Mouse (Mus musculus) heart, adult 2 months (tissue): ENCODE data around the gene Osr1. TPM values are rescaled to one million over a fixed set of nuclear protein-coding genes. Genes with fewer than 3 reads are reported as not detected.

Experiments
- DNase-seq, 2 experiments: peaks; one replicate each; pipeline ENCODE4 v3.0.0; 2021
- H3K27ac ChIP-seq: fragments of 200-600 bp; 2 replicates; pipeline ENCODE4 v1.8.1; 2022
- H3K27me3 ChIP-seq: fragments of 200-500 bp; 2 replicates; pipeline ENCODE4 v1.6.1; 2012; ENCODE audit warnings: mild to moderate bottlenecking, low read length, inconsistent platforms, mixed read lengths; ENCODE audit not compliant: control insufficient read depth, insufficient read depth
- H3K36me3 ChIP-seq: fragments of 200-500 bp; 2 replicates; pipeline ENCODE4 v1.6.1; 2012; ENCODE audit warnings: low read length, inconsistent platforms; ENCODE audit not compliant: control insufficient read depth, insufficient read depth
- H3K4me1 ChIP-seq: fragments of 200-500 bp; 2 replicates; pipeline ENCODE4 v1.6.1; 2011; ENCODE audit warnings: low read length; ENCODE audit not compliant: control insufficient read depth, insufficient read depth
- H3K4me3 ChIP-seq: fragments of 200-600 bp; 2 replicates; pipeline ENCODE4 v1.8.1; 2022
- H3K79me2 ChIP-seq: fragments of 200-500 bp; replicated peaks from 2 replicates; pipeline ENCODE4 v1.6.1; 2012; ENCODE audit warnings: mild to moderate bottlenecking, inconsistent platforms, low read length, moderate library complexity, mixed read lengths; ENCODE audit not compliant: control insufficient read depth, insufficient read depth
- H3K9ac ChIP-seq: fragments of 200-500 bp; 2 replicates; pipeline ENCODE4 v1.6.1; 2012; ENCODE audit warnings: low read depth, mild to moderate bottlenecking, control low read depth, inconsistent platforms, low read length, mixed read lengths
- CTCF ChIP-seq: fragments of 200-600 bp; IDR thresholded peaks from 2 replicates; pipeline ENCODE4 v1.8.1; 2022; ENCODE audit warnings: antibody characterized with exemption, mild to moderate bottlenecking, moderate library complexity
- EP300 ChIP-seq: fragments of 200-500 bp; IDR thresholded peaks from 2 replicates; pipeline ENCODE4 v1.6.1; 2011; ENCODE audit warnings: low read depth, low read length, control low read depth; ENCODE audit not compliant: insufficient read depth
- POLR2A ChIP-seq: fragments of 200-500 bp; IDR thresholded peaks from 2 replicates; pipeline ENCODE4 v1.6.1; 2011; ENCODE audit warnings: mild to moderate bottlenecking, low read depth, low read length, control low read depth; ENCODE audit not compliant: insufficient read depth
- WGBS: fragments of 180-500 bp; shearing (Covaris S2); methylation state at CpG from one replicate; pipeline ENCODE4 v1.1.7; 2018; 5-methylcytosine and 5-hydroxymethylcytosine counted together
- intact Hi-C: fragments of 180-260 bp; cut with DNase I; formaldehyde crosslinking; loops from one replicate; pipeline ENCODE4 v1.15.1; 2025
- polyA plus RNA-seq: library from polyadenylated mRNA; depleted of rRNA; stranded (reverse); fragments of >200 nt; gene quantifications from 2 replicates; pipeline ENCODE4 v1.2.3, GENCODE M21; 2012
- total RNA-seq, 2 experiments: library from RNA; stranded (reverse); gene quantifications; 2 replicates each; pipeline ENCODE4 v1.2.3; 2021

Osr1 gene
- total and polyA plus RNA-seq, 3 experiments, result 3.7 to 15.2 (median 4.0) TPM

DNA sequence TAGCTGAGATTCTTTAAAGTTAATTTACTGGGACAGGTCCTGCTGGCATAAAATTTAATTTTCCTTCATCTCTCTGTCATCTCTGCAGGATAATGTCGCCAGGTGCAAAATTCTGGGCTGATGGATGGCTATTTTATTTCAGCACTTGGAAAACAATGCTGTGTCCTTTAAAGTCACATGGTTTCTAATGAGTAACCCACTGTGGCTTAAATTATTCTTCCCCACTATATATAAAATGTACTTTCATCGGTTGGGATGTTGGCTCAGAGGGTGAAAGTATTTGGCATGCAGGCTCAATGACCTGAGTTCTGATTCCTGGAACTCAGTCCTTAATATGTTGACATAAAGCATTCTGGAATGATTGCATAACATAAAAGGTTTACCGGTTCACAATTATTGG is 21.2 kb downstream of the Osr1 start:
- H3K27ac ChIP-seq, result no peak overlapping the region
- DNase-seq, result no peak
- H3K36me3 ChIP-seq, result no peaks in the 10 kb centered on the region
- no peaks in the 10 kb centered on the region for H3K27me3 ChIP-seq
- no peak for TF ChIP-seq EP300
- no peak for TF ChIP-seq CTCF
- TF ChIP-seq POLR2A, result no peak
- H3K4me1 ChIP-seq, result no peaks in the 10 kb centered on the region
- H3K79me2 ChIP-seq, result no peaks in the 10 kb centered on the region
- intact Hi-C loops, result no loop called here
- 67% methylated on average over 3 of the region's 3 CpGs for WGBS
- no peak overlapping the region for H3K9ac ChIP-seq
- H3K4me3 ChIP-seq, result no peak overlapping the region

DNA sequence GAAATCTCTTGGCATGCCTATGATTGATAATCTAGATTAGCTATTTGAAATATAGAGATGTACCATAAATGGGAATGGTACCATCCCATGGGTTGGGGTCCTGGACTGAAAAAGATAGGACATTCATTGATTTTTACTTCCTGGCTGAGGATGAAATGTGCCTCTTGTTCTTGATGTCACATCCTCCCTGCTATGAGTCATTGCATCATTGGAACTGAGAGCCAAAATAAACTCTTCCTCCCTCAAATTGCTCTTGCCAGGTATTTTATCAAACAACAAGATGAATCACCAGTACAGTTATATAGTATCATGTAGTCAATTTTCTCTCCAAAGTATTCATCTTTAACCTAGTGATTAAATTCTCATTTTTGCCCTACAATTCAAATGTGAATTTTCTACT is 28.3 kb downstream of the Osr1 start:
- no peak for TF ChIP-seq CTCF
- TF ChIP-seq EP300, result no peak
- TF ChIP-seq POLR2A, result no peak
- H3K79me2 ChIP-seq, result no peaks in the 10 kb centered on the region
- no peaks in the 10 kb centered on the region for H3K27me3 ChIP-seq
- intact Hi-C loops, result no loop called here
- H3K9ac ChIP-seq, result no peak overlapping the region
- no peaks in the 10 kb centered on the region for H3K36me3 ChIP-seq
- DNase-seq, result no peak
- H3K4me1 ChIP-seq, result no peaks in the 10 kb centered on the region
- H3K27ac ChIP-seq, result no peak overlapping the region
- no peak overlapping the region for H3K4me3 ChIP-seq
